Mouse (Mus musculus): ENCODE results near the gene Dchs2. TPM values are rescaled to one million over a fixed set of nuclear protein-coding genes. Genes with fewer than 3 reads are reported as not detected.

Dchs2 gene
- 0.35 TPM for polyA plus RNA-seq (2014; fragmentation: Illumina TruSeq; extraction: RNeasy Lipid Tissue Mini Kit (QIAGEN cat#74804); ENCODE audit: low read depth, low replicate concordance)

DNA sequence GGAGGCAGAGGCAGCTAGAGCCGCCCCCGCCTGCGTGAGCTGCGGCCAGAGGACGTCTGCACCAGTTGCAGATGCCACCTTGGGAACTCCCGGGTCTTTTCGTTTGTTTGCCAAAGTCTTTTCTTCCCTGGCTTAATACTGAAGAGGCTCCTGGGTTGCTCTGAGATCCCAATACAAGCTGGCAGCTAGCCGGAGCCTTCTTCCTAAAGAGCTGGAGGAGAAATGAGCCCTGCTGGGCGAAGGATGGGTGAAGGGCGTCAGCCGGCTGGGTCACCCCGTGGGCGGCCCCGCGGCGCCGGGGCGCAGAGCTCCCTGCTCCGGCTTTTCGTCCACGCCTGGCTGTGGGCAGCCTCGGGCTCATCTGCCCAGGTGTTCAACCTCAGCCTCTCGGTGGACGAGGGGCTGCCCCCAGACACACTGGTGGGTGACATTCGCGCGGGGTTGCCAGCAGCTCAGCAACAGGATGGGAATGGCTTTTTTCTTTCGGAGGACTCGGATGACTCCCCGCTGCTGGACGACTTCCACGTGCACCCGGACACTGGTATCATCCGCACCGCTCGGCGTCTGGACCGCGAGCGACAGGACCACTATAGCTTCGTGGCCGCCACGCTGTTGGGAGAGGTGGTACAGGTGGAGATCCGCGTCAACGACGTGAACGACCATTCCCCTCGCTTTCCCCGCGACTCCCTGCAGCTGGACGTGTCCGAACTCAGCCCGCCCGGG, at the start of gene Dchs2:
TSS of gene Dchs2 (plus strand) at position 223 of the 723 bp plus-strand sequence.

Other genes with a start within 250 kb of the Dchs2 start
- 0.92 TPM for gene Lrat, start 224.0 kb upstream of the Dchs2 start, polyA plus RNA-seq (2014; fragmentation: Illumina TruSeq; extraction: RNeasy Lipid Tissue Mini Kit (QIAGEN cat#74804); ENCODE audit: low read depth, low replicate concordance)
- gene Fgg, start 120.2 kb upstream of the Dchs2 start, polyA plus RNA-seq (2014; fragmentation: Illumina TruSeq; extraction: RNeasy Lipid Tissue Mini Kit (QIAGEN cat#74804); ENCODE audit: low read depth, low replicate concordance), result 2.0 TPM
- gene Fga, start 101.9 kb upstream of the Dchs2 start, polyA plus RNA-seq (2014; fragmentation: Illumina TruSeq; extraction: RNeasy Lipid Tissue Mini Kit (QIAGEN cat#74804); ENCODE audit: low read depth, low replicate concordance), result 10.9 TPM
- gene Fgb, start 78.1 kb upstream of the Dchs2 start, polyA plus RNA-seq (2014; fragmentation: Illumina TruSeq; extraction: RNeasy Lipid Tissue Mini Kit (QIAGEN cat#74804); ENCODE audit: low read depth, low replicate concordance), result 0.07 TPM
- 32.1 TPM for gene Plrg1, start 72.4 kb upstream of the Dchs2 start, polyA plus RNA-seq (2014; fragmentation: Illumina TruSeq; extraction: RNeasy Lipid Tissue Mini Kit (QIAGEN cat#74804); ENCODE audit: low read depth, low replicate concordance)

All from adipose tissue, adult 10 weeks (tissue).